Mouse (Mus musculus) cerebellum, adult 18-20 months (tissue): Measurements from ENCODE around the gene Spi1.
A peak's percentile ranks its signal among the peaks of the same experiment; 100 is the strongest.

Source experiments
- DNase-seq, 2 experiments: peaks; one replicate each; pipeline ENCODE4 v3.0.0; 2021

Spi1 gene

GRCm38 (mm10) chr2:91130126-91130525 is 47.9 kb downstream of the Spi1 start:
- DNase-seq = no peak

GRCm38 (mm10) chr2:91131251-91131650 is 49.1 kb downstream of the Spi1 start:
- DNase-seq = no peak

- no peak for DNase-seq
Measured at GRCm38 (mm10) chr2:91132035-91132434, 49.8 kb downstream of the Spi1 start.

GRCm38 (mm10) chr2:91136513-91137412 is 54.6 kb downstream of the Spi1 start:
- peak; percentile 62 to 64 for DNase-seq

- DNase-seq = no peak
Measured at GRCm38 (mm10) chr2:91137481-91137880, 55.3 kb downstream of the Spi1 start.

GRCm38 (mm10) chr2:91139311-91139710 is 57.1 kb downstream of the Spi1 start:
- DNase-seq = no peak

- DNase-seq = no peak
Measured at GRCm38 (mm10) chr2:91139764-91140163, 57.6 kb downstream of the Spi1 start.

GRCm38 (mm10) chr2:91142920-91143319 is 60.7 kb downstream of the Spi1 start:
- no peak for DNase-seq

GRCm38 (mm10) chr2:91143401-91143800 is 61.2 kb downstream of the Spi1 start:
- no peak for DNase-seq

- no peak for DNase-seq
Measured at GRCm38 (mm10) chr2:91148101-91148500, 65.9 kb downstream of the Spi1 start.

GRCm38 (mm10) chr2:91151331-91151730 is 69.1 kb downstream of the Spi1 start:
- DNase-seq = no peak

GRCm38 (mm10) chr2:91152885-91153377 is 70.7 kb downstream of the Spi1 start:
- no peak for DNase-seq

- no peak for DNase-seq
Measured at GRCm38 (mm10) chr2:91154091-91154490, 71.9 kb downstream of the Spi1 start.

GRCm38 (mm10) chr2:91157002-91157752 is 75.0 kb downstream of the Spi1 start:
- DNase-seq = no peak

- no peak for DNase-seq
Measured at GRCm38 (mm10) chr2:91160591-91160990, 78.4 kb downstream of the Spi1 start.

- DNase-seq = no peak
Measured at GRCm38 (mm10) chr2:91162952-91163351, 80.8 kb downstream of the Spi1 start.

GRCm38 (mm10) chr2:91163532-91163931 is 81.3 kb downstream of the Spi1 start:
- DNase-seq = no peak

- DNase-seq = no peak
Measured at GRCm38 (mm10) chr2:91164991-91165390, 82.8 kb downstream of the Spi1 start.
